Mouse (Mus musculus): Measurements from ENCODE around the gene Ube2c. TPM values are rescaled to one million over a fixed set of nuclear protein-coding genes. Genes with fewer than 3 reads are reported as not detected.
"Not testable (repeated sequence)": the region's sequence is repeated elsewhere in the genome, so short reads cannot be mapped to it uniquely, and the experiment has no call there.

Gene Ube2c
- polyA plus RNA-seq, 1 experiment from 2014 or later = 506 TPM

GRCm38 (mm10) chr2:164795868-164796267, 26.2 kb downstream of the Ube2c start:
- Histone ChIP-seq H3K9me3 (replicated peaks; ENCODE audit: control insufficient read depth, low read length) (no peaks in the 10 kb centered on the region), H3K4me1 (ENCODE audit: control insufficient read depth, insufficient read depth, low read length) (0 out of 2 replicates have a peak, but pooled peaks cover 7% of the 10 kb centered on the region), H3K4me2 (no peak overlapping the region), H3K27ac (ENCODE audit: low read depth, low read length) (no peak overlapping the region), H3K36me3 (ENCODE audit: control insufficient read depth, insufficient read depth, low read length) (peaks cover 20% of the 10 kb centered on the region; the same call in 1 of the 2 replicates), H3K4me3 (ENCODE audit: low read depth, low read length) (no peak overlapping the region), H3K9ac (ENCODE audit: low read depth, low read length) (no peak overlapping the region), H3K27me3 (ENCODE audit: control insufficient read depth, insufficient read depth, low read length) (no peaks in the 10 kb centered on the region)
- 77% methylated on average over 4 of the region's 4 CpGs for WGBS (ENCODE audit: insufficient replicate concordance)
- no peak for ATAC-seq (replicated peaks; ENCODE audit: insufficient number of reproducible peaks, low FRiP score, low TSS enrichment)

- 74% methylated on average over 6 of the region's 6 CpGs for WGBS (ENCODE audit: insufficient replicate concordance)
- H3K36me3 ChIP-seq (ENCODE audit: control insufficient read depth, insufficient read depth, low read length) = peaks cover 15% of the 10 kb centered on the region; the same call in 1 of the 2 replicates
These were observed 28.9 kb downstream of the Ube2c start for GRCm38 (mm10) chr2:164798554-164798953.

GRCm38 (mm10) chr2:164800252-164801004, 30.7 kb downstream of the Ube2c start:
- Histone ChIP-seq H3K4me3 (ENCODE audit: low read depth, low read length) (no peak overlapping the region), H3K9me3 (replicated peaks; ENCODE audit: control insufficient read depth, low read length) (no peaks in the 10 kb centered on the region), H3K4me2 (no peak overlapping the region), H3K27ac (ENCODE audit: low read depth, low read length) (no peak overlapping the region), H3K36me3 (ENCODE audit: control insufficient read depth, insufficient read depth, low read length) (peaks cover 10% of the 10 kb centered on the region; the same call in 1 of the 2 replicates), H3K4me1 (ENCODE audit: control insufficient read depth, insufficient read depth, low read length) (peaks cover 6% of the 10 kb centered on the region), H3K27me3 (ENCODE audit: control insufficient read depth, insufficient read depth, low read length) (no peaks in the 10 kb centered on the region), H3K9ac (ENCODE audit: low read depth, low read length) (no peak overlapping the region)
- 88% methylated on average over 13 of the region's 13 CpGs for WGBS (ENCODE audit: insufficient replicate concordance)
- ATAC-seq (replicated peaks; ENCODE audit: insufficient number of reproducible peaks, low FRiP score, low TSS enrichment) = no peak

More at GRCm38 (mm10) chr2:164798554-164798953, 28.9 kb downstream of the Ube2c start:
- H3K27me3 ChIP-seq (ENCODE audit: control insufficient read depth, insufficient read depth, low read length); H3K4me3 ChIP-seq (ENCODE audit: low read depth, low read length); ATAC-seq (replicated peaks; ENCODE audit: insufficient number of reproducible peaks, low FRiP score, low TSS enrichment); H3K4me1 ChIP-seq (ENCODE audit: control insufficient read depth, insufficient read depth, low read length); H3K9me3 ChIP-seq (replicated peaks; ENCODE audit: control insufficient read depth, low read length); H3K27ac ChIP-seq (ENCODE audit: low read depth, low read length); H3K4me2 ChIP-seq; H3K9ac ChIP-seq (ENCODE audit: low read depth, low read length): not testable (repeated sequence)

- ATAC-seq (replicated peaks; ENCODE audit: insufficient number of reproducible peaks, low FRiP score, low TSS enrichment) = no peak
- Histone ChIP-seq H3K27ac (ENCODE audit: low read depth, low read length) (no peak overlapping the region), H3K27me3 (ENCODE audit: control insufficient read depth, insufficient read depth, low read length) (no peaks in the 10 kb centered on the region)
These were observed 33.7 kb downstream of the Ube2c start for GRCm38 (mm10) chr2:164803201-164803920.

GRCm38 (mm10) chr2:164803921-164804313, 34.2 kb downstream of the Ube2c start:
- Histone ChIP-seq H3K27me3 (ENCODE audit: control insufficient read depth, insufficient read depth, low read length) (no peaks in the 10 kb centered on the region), H3K4me2 (peak overlapping the region; percentile 70), H3K9ac (ENCODE audit: low read depth, low read length) (peak overlapping the region; percentile 85), H3K4me1 (ENCODE audit: control insufficient read depth, insufficient read depth, low read length) (peaks cover 10% of the 10 kb centered on the region), H3K27ac (ENCODE audit: low read depth, low read length) (no peak overlapping the region), H3K36me3 (ENCODE audit: control insufficient read depth, insufficient read depth, low read length) (peaks cover 2% of the 10 kb centered on the region; the same call in 1 of the 2 replicates), H3K9me3 (replicated peaks; ENCODE audit: control insufficient read depth, low read length) (no peaks in the 10 kb centered on the region), H3K4me3 (ENCODE audit: low read depth, low read length) (peak overlapping the region; percentile 88)
- no peak for ATAC-seq (replicated peaks; ENCODE audit: insufficient number of reproducible peaks, low FRiP score, low TSS enrichment)
- 61% methylated on average over 1 of the region's 1 CpGs for WGBS (ENCODE audit: insufficient replicate concordance)

More at GRCm38 (mm10) chr2:164803201-164803920, 33.7 kb downstream of the Ube2c start:
- peaks cover 10% of the 10 kb centered on the region for H3K4me1 ChIP-seq (ENCODE audit: control insufficient read depth, insufficient read depth, low read length)
- no peaks in the 10 kb centered on the region for H3K9me3 ChIP-seq (replicated peaks; ENCODE audit: control insufficient read depth, low read length)
- peak overlapping the region; percentile 85 for H3K9ac ChIP-seq (ENCODE audit: low read depth, low read length)
- peak overlapping the region; percentile 88 for H3K4me3 ChIP-seq (ENCODE audit: low read depth, low read length)
- peaks cover 2% of the 10 kb centered on the region; the same call in 1 of the 2 replicates for H3K36me3 ChIP-seq (ENCODE audit: control insufficient read depth, insufficient read depth, low read length)
- H3K4me2 ChIP-seq = peak overlapping the region; percentile 70
- WGBS (ENCODE audit: insufficient replicate concordance) = 91% methylated on average over 16 of the region's 16 CpGs

GRCm38 (mm10) chr2:164804533-164805331, 35.0 kb downstream of the Ube2c start, which contains the start of the genes Acot8 and Zswim3:
Acot8 (minus strand) TSS chr2:164804882.
Zswim3 (plus strand) TSS chr2:164805098.
- peaks cover 2% of the 10 kb centered on the region; the same call in 1 of the 2 replicates for H3K36me3 ChIP-seq (ENCODE audit: control insufficient read depth, insufficient read depth, low read length)
- peak within 1 kb of the TSS; percentile 88 for H3K4me3 ChIP-seq (ENCODE audit: low read depth, low read length)
- H3K27me3 ChIP-seq (ENCODE audit: control insufficient read depth, insufficient read depth, low read length) = no peaks in the 10 kb centered on the region
- ATAC-seq (replicated peaks; ENCODE audit: insufficient number of reproducible peaks, low FRiP score, low TSS enrichment) = peak; percentile 96
- H3K9me3 ChIP-seq (replicated peaks; ENCODE audit: control insufficient read depth, low read length) = no peaks in the 10 kb centered on the region
- WGBS (ENCODE audit: insufficient replicate concordance) = under 1% methylated on average over 47 of the region's 47 CpGs
- H3K4me2 ChIP-seq = peak within 1 kb of the TSS; percentile 70
- H3K4me1 ChIP-seq (ENCODE audit: control insufficient read depth, insufficient read depth, low read length) = peaks cover 10% of the 10 kb centered on the region
- peak within 1 kb of the TSS; percentile 85 for H3K9ac ChIP-seq (ENCODE audit: low read depth, low read length)
- peak within 1 kb of the TSS; percentile 87 for H3K27ac ChIP-seq (ENCODE audit: low read depth, low read length)

- ATAC-seq (replicated peaks; ENCODE audit: insufficient number of reproducible peaks, low FRiP score, low TSS enrichment) = peak; percentile 63
- H3K27ac ChIP-seq (ENCODE audit: low read depth, low read length) = peak overlapping the region; percentile 67
- peak overlapping the region; percentile 88 for H3K4me3 ChIP-seq (ENCODE audit: low read depth, low read length)
- 1% methylated on average over 21 of the region's 21 CpGs for WGBS (ENCODE audit: insufficient replicate concordance)
- peaks cover under 1% of the 10 kb centered on the region; the same call in 1 of the 2 replicates for H3K36me3 ChIP-seq (ENCODE audit: control insufficient read depth, insufficient read depth, low read length)
- H3K9me3 ChIP-seq (replicated peaks; ENCODE audit: control insufficient read depth, low read length) = no peaks in the 10 kb centered on the region
- H3K9ac ChIP-seq (ENCODE audit: low read depth, low read length) = peak overlapping the region; percentile 83
- H3K4me1 ChIP-seq (ENCODE audit: control insufficient read depth, insufficient read depth, low read length) = peaks cover 10% of the 10 kb centered on the region
- H3K27me3 ChIP-seq (ENCODE audit: control insufficient read depth, insufficient read depth, low read length) = no peaks in the 10 kb centered on the region
- peak overlapping the region; percentile 70 for H3K4me2 ChIP-seq
These were observed 35.6 kb downstream of the Ube2c start for GRCm38 (mm10) chr2:164805332-164805718.

- Histone ChIP-seq H3K4me3 (ENCODE audit: low read depth, low read length) (no peak overlapping the region), H3K4me2 (no peak overlapping the region), H3K9ac (ENCODE audit: low read depth, low read length) (no peak overlapping the region), H3K27me3 (ENCODE audit: control insufficient read depth, insufficient read depth, low read length) (no peaks in the 10 kb centered on the region), H3K27ac (ENCODE audit: low read depth, low read length) (no peak overlapping the region), H3K36me3 (ENCODE audit: control insufficient read depth, insufficient read depth, low read length) (no peaks in the 10 kb centered on the region), H3K9me3 (replicated peaks; ENCODE audit: control insufficient read depth, low read length) (no peaks in the 10 kb centered on the region), H3K4me1 (ENCODE audit: control insufficient read depth, insufficient read depth, low read length) (peaks cover 10% of the 10 kb centered on the region)
- 69% methylated on average over 7 of the region's 7 CpGs for WGBS (ENCODE audit: insufficient replicate concordance)
- no peak for ATAC-seq (replicated peaks; ENCODE audit: insufficient number of reproducible peaks, low FRiP score, low TSS enrichment)
These were observed 36.9 kb downstream of the Ube2c start for GRCm38 (mm10) chr2:164806614-164807013.
